In genomic region chr4:138788381-138788780, GRCm38 (mm10) we compare ENCODE assay signal across 28 mouse cellular contexts. TPM values are rescaled to one million over a fixed set of nuclear protein-coding genes. Genes with fewer than 3 reads are reported as not detected.
"Had no signal": no experiment of that assay in that cellular context is flagged by ENCODE, and none has a peak within 500 bp of the region (broad histone marks: within the 10 kb centered on the region; RNA-seq: fewer than 3 reads in every experiment).

No protein-coding gene starts in this region.

- H3K4me3 ChIP-seq: embryonic facial prominence, embryonic 10.5 days; embryonic facial prominence, embryonic 12.5 days; embryonic facial prominence, embryonic 13.5 days; embryonic facial prominence, embryonic 15.5 days; erythroblast, embryonic 14.5 days; forebrain, embryonic 10.5 days; forebrain, embryonic 12.5 days; forebrain, embryonic 13.5 days; forebrain, embryonic 15.5 days; gastrocnemius, adult 2 months; heart, adult 2 months had no signal

- H3K27ac ChIP-seq: embryonic facial prominence, embryonic 10.5 days; embryonic facial prominence, embryonic 12.5 days; embryonic facial prominence, embryonic 13.5 days; embryonic facial prominence, embryonic 15.5 days; forebrain, embryonic 10.5 days; forebrain, embryonic 12.5 days; forebrain, embryonic 13.5 days; forebrain, embryonic 15.5 days; gastrocnemius, adult 2 months; heart, adult 2 months had no signal

- DNase-seq: cerebellum, adult 8-10 months; cerebellum, adult 9-10 months; cerebellum, adult 9-11 months; cerebellum, postnatal 10 days; cerebellum, postnatal 14 days; cerebellum, postnatal 25 days; cerebellum, postnatal 36 days; embryo, embryonic 11 days; forebrain, postnatal 0 days; gastrocnemius, adult 2 months; gastrocnemius, postnatal 10 days; gastrocnemius, postnatal 14 days; gastrocnemius, postnatal 25 days; gastrocnemius, postnatal 36 days; heart, adult 18-20 months; heart, adult 2 months had no signal

RNA-seq across cellular contexts. Expression of gene Pla2g2d, which starts 12.8 kb away (rescaled TPM):
- total RNA-seq: common myeloid progenitor, adult 5-6 weeks; gastrocnemius, postnatal 10 days; gastrocnemius, postnatal 14 days; gastrocnemius, postnatal 4 days; granulocyte monocyte progenitor cell, adult 5-6 weeks had no signal

RNA-seq across cellular contexts. Expression of gene Pla2g2f, which starts 31.0 kb away (rescaled TPM):
- total RNA-seq: common myeloid progenitor, adult 5-6 weeks; forebrain, postnatal 0 days; gastrocnemius, adult 2 months; gastrocnemius, postnatal 10 days; gastrocnemius, postnatal 14 days; gastrocnemius, postnatal 25 days; gastrocnemius, postnatal 36 days; gastrocnemius, postnatal 4 days; granulocyte monocyte progenitor cell, adult 5-6 weeks had no signal

RNA-seq across cellular contexts. Expression of gene Ubxn10, which starts 51.4 kb away (rescaled TPM):
- total RNA-seq: common myeloid progenitor, adult 5-6 weeks; granulocyte monocyte progenitor cell, adult 5-6 weeks had no signal
